Mouse (Mus musculus): ENCODE data around the gene Olfr1204. TPM values are rescaled to one million over a fixed set of nuclear protein-coding genes. Genes with fewer than 3 reads are reported as not detected.

The Olfr1204 gene
- total RNA-seq (2021): not detected
- long read RNA-seq, experiment 1: 0 reads
- long read RNA-seq, experiment 2: 0 reads

DNA sequence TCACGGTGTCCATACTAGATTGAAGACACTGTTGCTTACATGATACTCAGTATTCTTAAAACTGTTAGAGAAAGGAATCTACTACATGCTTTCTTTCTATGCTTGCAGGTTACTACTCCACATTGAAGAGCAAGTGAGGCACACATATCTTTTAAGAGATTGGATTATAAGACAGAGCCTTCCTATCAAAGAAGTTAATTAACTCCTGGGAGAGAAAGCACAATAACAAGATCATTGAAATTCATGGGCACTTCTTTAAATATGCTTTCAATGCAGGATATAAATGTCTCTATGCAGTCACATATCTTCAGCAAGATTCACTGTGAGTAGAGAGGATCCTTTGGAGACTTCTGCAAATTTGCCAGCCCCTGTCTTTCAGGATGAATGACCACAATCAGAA, at the start of gene Olfr1204:
Olfr1204 (plus strand) TSS at position 301 of the 400 bp plus-strand sequence.
- no peak for DNase-seq (ENCODE audit: low spot score in 2 of 2)

DNA sequence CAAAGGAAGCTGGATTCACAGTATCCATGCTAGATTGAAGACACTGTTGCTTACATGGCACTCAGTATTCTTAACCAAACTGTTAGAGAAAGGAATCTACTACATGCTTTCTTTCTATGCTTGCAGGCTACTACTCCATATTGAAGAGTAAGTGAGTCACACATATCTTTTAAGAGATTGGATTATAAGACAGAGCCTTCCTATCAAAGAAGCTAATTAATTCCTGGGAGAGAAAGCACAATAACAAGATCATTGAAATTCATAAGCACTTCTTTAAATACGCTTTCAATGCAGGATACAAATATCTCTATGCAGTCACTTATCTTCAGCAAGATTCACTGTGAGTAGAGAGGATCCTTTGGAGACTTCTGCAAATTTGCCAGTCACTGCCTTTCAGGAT, 34.9 kb upstream of the Olfr1204 start, which contains the start of gene Olfr1202:
Olfr1202 (plus strand) TSS at position 301 of the 400 bp plus-strand sequence.
- DNase-seq (ENCODE audit: low spot score in 2 of 2): no peak

DNA sequence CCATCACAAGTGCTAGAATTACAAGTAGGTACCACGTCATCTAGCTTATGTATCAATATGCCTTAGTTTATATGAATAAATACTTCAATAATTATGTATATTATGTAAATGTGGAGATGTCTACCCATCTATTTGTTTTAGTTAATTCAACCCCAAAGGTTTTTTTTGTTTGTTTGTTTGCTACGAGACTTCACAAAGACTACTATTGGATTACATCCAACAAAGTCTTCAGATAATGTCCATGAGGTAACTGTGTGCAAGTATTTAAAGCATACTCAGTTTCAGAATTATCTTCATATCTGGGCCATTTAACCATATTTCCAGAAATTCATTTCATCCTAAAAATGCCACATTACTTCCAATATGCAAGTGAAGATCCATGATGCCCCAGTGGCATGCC, 19.7 kb upstream of the Olfr1204 start, which contains the start of gene Olfr1205:
Olfr1205 (plus strand) TSS at position 301 of the 400 bp plus-strand sequence.
- no peak for DNase-seq (ENCODE audit: low spot score in 2 of 2)

DNA sequence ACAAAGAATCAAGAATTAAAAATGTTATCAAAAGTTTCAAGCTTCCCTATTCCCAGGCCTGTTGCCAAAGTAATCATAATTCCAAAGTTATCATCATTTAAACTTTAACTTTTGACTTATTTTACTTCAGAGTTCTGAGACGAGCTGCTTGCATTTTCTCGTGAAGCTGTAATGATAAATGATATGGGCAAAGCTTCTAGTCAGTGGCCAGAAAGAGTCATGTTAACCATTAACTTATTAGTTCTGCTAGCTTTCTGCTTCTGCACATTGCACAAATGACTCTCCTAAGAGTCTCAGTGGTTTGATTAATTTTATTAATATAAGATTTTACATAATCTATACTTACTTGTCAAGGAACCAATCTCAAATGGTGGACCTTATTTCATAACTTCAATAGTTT, 10.6 kb upstream of the Olfr1204 start:
- DNase-seq (ENCODE audit: low spot score in 2 of 2): no peak

DNA sequence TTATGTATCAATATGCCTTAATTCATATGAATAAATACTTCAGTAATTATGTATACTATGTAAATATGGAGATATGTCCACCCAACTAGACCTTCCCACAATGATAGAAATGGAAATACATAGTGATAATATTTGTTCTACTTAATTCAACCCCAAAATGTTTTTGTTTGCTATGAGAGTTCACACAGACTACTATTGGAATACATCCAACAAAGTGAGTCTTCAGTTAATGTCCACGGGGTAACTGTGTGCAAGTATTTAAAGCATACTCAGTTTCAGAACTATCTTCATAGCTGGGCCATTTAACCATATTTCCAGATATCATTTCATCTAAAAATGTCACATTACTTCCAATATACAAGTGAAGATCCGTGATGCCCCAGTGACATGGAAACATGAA, 13.8 kb downstream of the Olfr1204 start, which contains the start of gene Olfr1206:
Olfr1206 (plus strand) TSS at position 301 of the 400 bp plus-strand sequence.
- no peak for DNase-seq (ENCODE audit: low spot score in 2 of 2)

DNA sequence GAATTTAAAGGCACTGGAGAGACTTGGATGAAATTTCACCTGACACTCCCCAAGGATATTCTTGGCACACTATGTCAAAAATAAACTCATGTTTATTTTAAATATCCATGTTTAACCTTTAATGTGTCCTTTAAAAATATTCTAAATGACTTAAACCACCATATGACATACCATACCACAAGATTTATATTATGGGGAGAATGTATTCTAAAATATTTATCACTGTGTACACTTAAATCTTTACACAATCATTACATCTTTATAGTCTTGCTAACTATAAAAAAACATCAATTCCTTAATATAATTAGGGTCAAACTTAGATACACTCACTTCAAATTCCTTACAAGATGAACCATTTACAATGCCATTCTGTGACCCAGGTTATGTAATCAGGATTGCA, 53.1 kb downstream of the Olfr1204 start, which contains the start of gene Olfr1208:
Olfr1208 (minus strand) TSS at position 101 of the 400 bp plus-strand sequence.
- DNase-seq (ENCODE audit: low spot score in 2 of 2): no peak

Other genes with a start within 250 kb of the Olfr1204 start
- gene Olfr1191-ps1, start 208.8 kb upstream of the Olfr1204 start, total RNA-seq (2021): not detected
- gene Olfr1192-ps1, start 200.8 kb upstream of the Olfr1204 start, total RNA-seq (2021): not detected
- gene Olfr1193, start 173.7 kb upstream of the Olfr1204 start, total RNA-seq (2021): not detected
- gene Olfr1195, start 160.1 kb upstream of the Olfr1204 start, total RNA-seq (2021): not detected
- not detected for gene Olfr1196, start 144.7 kb upstream of the Olfr1204 start, total RNA-seq (2021)
- gene Olfr1197, start 116.9 kb upstream of the Olfr1204 start, total RNA-seq (2021): not detected
- not detected for gene Olfr1198, start 97.9 kb upstream of the Olfr1204 start, total RNA-seq (2021)
- gene Olfr1199, start 88.8 kb upstream of the Olfr1204 start, total RNA-seq (2021): not detected
- gene Olfr1200, start 78.8 kb upstream of the Olfr1204 start, total RNA-seq (2021): not detected
- gene Olfr1201, start 56.3 kb upstream of the Olfr1204 start, total RNA-seq (2021): not detected
- gene Olfr1202, start 34.8 kb upstream of the Olfr1204 start, total RNA-seq (2021): not detected
- not detected for gene Olfr1205, start 19.6 kb upstream of the Olfr1204 start, total RNA-seq (2021)
- not detected for gene Olfr1206, start 13.9 kb downstream of the Olfr1204 start, total RNA-seq (2021)
- gene Olfr1208, start 53.0 kb downstream of the Olfr1204 start, total RNA-seq (2021): not detected
- not detected for gene Olfr1209, start 65.9 kb downstream of the Olfr1204 start, total RNA-seq (2021)
- not detected for gene Olfr1211, start 88.8 kb downstream of the Olfr1204 start, total RNA-seq (2021)
- gene Olfr1212, start 104.7 kb downstream of the Olfr1204 start, total RNA-seq (2021): not detected
- gene Gm13762, start 131.0 kb downstream of the Olfr1204 start, total RNA-seq (2021): not detected
- gene Olfr1214, start 143.4 kb downstream of the Olfr1204 start, total RNA-seq (2021): not detected
- gene Olfr1215, start 157.7 kb downstream of the Olfr1204 start, total RNA-seq (2021): not detected
- gene Olfr1216, start 169.0 kb downstream of the Olfr1204 start, total RNA-seq (2021): not detected
- gene Olfr1217, start 182.8 kb downstream of the Olfr1204 start, total RNA-seq (2021): not detected
- gene Olfr1218, start 211.9 kb downstream of the Olfr1204 start, total RNA-seq (2021): not detected
- not detected for gene Olfr1219, start 234.2 kb downstream of the Olfr1204 start, total RNA-seq (2021)